Mouse (Mus musculus) bone marrow, adult 2 months (tissue): ENCODE measurements around the gene Fermt1.

Experiments used
- CTCF ChIP-seq: fragments of 200-500 bp; IDR thresholded peaks from 2 replicates; pipeline ENCODE4 v1.5.1; 2011; ENCODE audit warnings: low read length, control low read depth; ENCODE audit not compliant: control insufficient read depth, insufficient read depth
- POLR2A ChIP-seq: fragments of 200-500 bp; IDR thresholded peaks from 2 replicates; pipeline ENCODE4 v1.6.1; 2011; ENCODE audit warnings: low read depth, mild to moderate bottlenecking, control low read depth, low read length, borderline replicate concordance; ENCODE audit not compliant: control insufficient read depth

- TF ChIP-seq POLR2A (no peak), CTCF (no peak)
Measured at GRCm38 (mm10) chr2:132928999-132929398, 16.7 kb downstream of the Fermt1 start.
